Mouse (Mus musculus) T-helper 2 cell (primary cell): ENCODE measurements around the gene Prkcz.

Experiments used
- in situ Hi-C: fragments of 300-600 bp; cut with MboI, MseI; formaldehyde crosslinking; loops from one replicate; pipeline ENCODE4 v1.15.1; 2025; ENCODE audit warnings: high pct_unique_total_duplicates

Prkcz gene

GRCm38 (mm10) chr4:155308679-155309078 lies 52.5 kb downstream of the Prkcz start:
- in situ Hi-C loops, result no loop called here

GRCm38 (mm10) chr4:155308068-155308467 lies 53.1 kb downstream of the Prkcz start:
- in situ Hi-C loops, result no loop called here

- in situ Hi-C loops, result no loop called here
Measured at GRCm38 (mm10) chr4:155307591-155307990, 53.6 kb downstream of the Prkcz start.

- in situ Hi-C loops, result no loop called here
Measured at GRCm38 (mm10) chr4:155306356-155307242, 54.6 kb downstream of the Prkcz start.

- in situ Hi-C loops, result no loop called here
Measured at GRCm38 (mm10) chr4:155305531-155306031, 55.6 kb downstream of the Prkcz start.

GRCm38 (mm10) chr4:155304508-155305096 lies 56.6 kb downstream of the Prkcz start:
- in situ Hi-C loops, result no loop called here

GRCm38 (mm10) chr4:155301965-155302364 lies 59.2 kb downstream of the Prkcz start:
- in situ Hi-C loops, result no loop called here

- in situ Hi-C loops, result no loop called here
Measured at GRCm38 (mm10) chr4:155301098-155301447, 60.1 kb downstream of the Prkcz start.

GRCm38 (mm10) chr4:155300421-155301097 lies 60.6 kb downstream of the Prkcz start:
- in situ Hi-C loops, result no loop called here

GRCm38 (mm10) chr4:155298826-155299225 lies 62.3 kb downstream of the Prkcz start:
- in situ Hi-C loops, result no loop called here

GRCm38 (mm10) chr4:155297057-155297456 lies 64.1 kb downstream of the Prkcz start:
- in situ Hi-C loops, result no loop called here

GRCm38 (mm10) chr4:155295996-155296395 lies 65.2 kb downstream of the Prkcz start:
- in situ Hi-C loops, result no loop called here

- in situ Hi-C loops, result no loop called here
Measured at GRCm38 (mm10) chr4:155295026-155295590, 66.1 kb downstream of the Prkcz start.

- in situ Hi-C loops, result no loop called here
Measured at GRCm38 (mm10) chr4:155294381-155294780, 66.8 kb downstream of the Prkcz start.

GRCm38 (mm10) chr4:155292863-155293262 lies 68.3 kb downstream of the Prkcz start:
- in situ Hi-C loops, result no loop called here

- in situ Hi-C loops, result no loop called here
Measured at GRCm38 (mm10) chr4:155290045-155290444, 71.1 kb downstream of the Prkcz start.

- in situ Hi-C loops, result no loop called here
Measured at GRCm38 (mm10) chr4:155288586-155288985, 72.6 kb downstream of the Prkcz start.

- in situ Hi-C loops, result no loop called here
Measured at GRCm38 (mm10) chr4:155287713-155288112, 73.4 kb downstream of the Prkcz start.

GRCm38 (mm10) chr4:155286090-155286489 lies 75.1 kb downstream of the Prkcz start:
- in situ Hi-C loops, result no loop called here

GRCm38 (mm10) chr4:155284521-155285379 lies 76.4 kb downstream of the Prkcz start:
- in situ Hi-C loops, result no loop called here

GRCm38 (mm10) chr4:155283585-155283984 lies 77.6 kb downstream of the Prkcz start:
- in situ Hi-C loops, result no loop called here
